Mouse (Mus musculus): Measurements from ENCODE around the gene Psd4. TPM values are rescaled to one million over a fixed set of nuclear protein-coding genes. Genes with fewer than 3 reads are reported as not detected.
A peak's percentile ranks its signal among the peaks of the same experiment; 100 is the strongest.

The Psd4 gene
- polyA plus RNA-seq, 1 experiment: 41.1 TPM

- Histone ChIP-seq H3K4me3 (ENCODE audit: extremely low read depth, insufficient read depth, insufficient read length) (no peak overlapping the region), H3K4me1 (ENCODE audit: control insufficient read depth, insufficient read depth, insufficient read length) (no peaks in the 10 kb centered on the region), H3K36me3 (ENCODE audit: control insufficient read depth, insufficient read depth, low read length) (peaks cover 79% of the 10 kb centered on the region), H3K27me3 (ENCODE audit: control insufficient read depth, insufficient read depth, low read length) (no peaks in the 10 kb centered on the region), H3K27ac (ENCODE audit: insufficient read depth, low read length) (no peak overlapping the region)
- no peak for TF ChIP-seq POLR2A (IDR thresholded peaks at IDR 0.05; ENCODE audit: low read depth, low read length)
- TF ChIP-seq CTCF (IDR thresholded peaks at IDR 0.05; ENCODE audit: extremely low read depth, insufficient read depth, insufficient read length, insufficient replicate concordance): no peak
- DNase-seq (ENCODE audit: low read depth in 1 of 2, low spot score in 2 of 2): no peak
- WGBS: 92% methylated on average over 3 of the region's 3 CpGs
Observed at GRCm38 (mm10) chr2:24400711-24401110, 33.3 kb downstream of the Psd4 start.

GRCm38 (mm10) chr2:24405345-24406012 is 38.1 kb downstream of the Psd4 start:
- DNase-seq (ENCODE audit: low read depth in 1 of 2, low spot score in 2 of 2): peak in 1 of 2 experiments; percentile 74
- 59% methylated on average over 23 of the region's 23 CpGs for WGBS
- H3K4me1 ChIP-seq (ENCODE audit: control insufficient read depth, insufficient read depth, insufficient read length): no peaks in the 10 kb centered on the region
- H3K27me3 ChIP-seq (ENCODE audit: control insufficient read depth, insufficient read depth, low read length): no peaks in the 10 kb centered on the region
- no peak overlapping the region for H3K27ac ChIP-seq (ENCODE audit: insufficient read depth, low read length)
- peaks cover 65% of the 10 kb centered on the region for H3K36me3 ChIP-seq (ENCODE audit: control insufficient read depth, insufficient read depth, low read length)
- peak; percentile 87; the same call in 1 of the 2 replicates for TF ChIP-seq CTCF (IDR thresholded peaks at IDR 0.05; ENCODE audit: extremely low read depth, insufficient read depth, insufficient read length, insufficient replicate concordance)
- no peak for TF ChIP-seq POLR2A (IDR thresholded peaks at IDR 0.05; ENCODE audit: low read depth, low read length)
- no peak overlapping the region for H3K4me3 ChIP-seq (ENCODE audit: extremely low read depth, insufficient read depth, insufficient read length)

GRCm38 (mm10) chr2:24407701-24408485 is 40.5 kb downstream of the Psd4 start:
- TF ChIP-seq CTCF (IDR thresholded peaks at IDR 0.05; ENCODE audit: extremely low read depth, insufficient read depth, insufficient read length, insufficient replicate concordance) (no peak), POLR2A (IDR thresholded peaks at IDR 0.05; ENCODE audit: low read depth, low read length) (no peak)
- H3K27ac ChIP-seq (ENCODE audit: insufficient read depth, low read length): no peak overlapping the region
- H3K4me3 ChIP-seq (ENCODE audit: extremely low read depth, insufficient read depth, insufficient read length): no peak overlapping the region
- no peak for DNase-seq (ENCODE audit: low read depth in 1 of 2, low spot score in 2 of 2)
- H3K36me3 ChIP-seq (ENCODE audit: control insufficient read depth, insufficient read depth, low read length): peaks cover 44% of the 10 kb centered on the region
- WGBS: 97% methylated on average over 4 of the region's 4 CpGs
- no peaks in the 10 kb centered on the region for H3K27me3 ChIP-seq (ENCODE audit: control insufficient read depth, insufficient read depth, low read length)
- no peaks in the 10 kb centered on the region for H3K4me1 ChIP-seq (ENCODE audit: control insufficient read depth, insufficient read depth, insufficient read length)

- peaks cover 35% of the 10 kb centered on the region for H3K36me3 ChIP-seq (ENCODE audit: control insufficient read depth, insufficient read depth, low read length)
- 15% methylated on average over 2 of the region's 2 CpGs for whole genome bisulfite sequencing
Observed at GRCm38 (mm10) chr2:24409166-24409565, 41.8 kb downstream of the Psd4 start.

GRCm38 (mm10) chr2:24413172-24413571 is 45.8 kb downstream of the Psd4 start:
- 81% methylated on average over 3 of the region's 3 CpGs for WGBS
- Histone ChIP-seq H3K4me3 (ENCODE audit: extremely low read depth, insufficient read depth, insufficient read length) (no peak overlapping the region), H3K36me3 (ENCODE audit: control insufficient read depth, insufficient read depth, low read length) (peaks cover 3% of the 10 kb centered on the region; the same call in 1 of the 2 replicates), H3K27ac (ENCODE audit: insufficient read depth, low read length) (no peak overlapping the region), H3K27me3 (ENCODE audit: control insufficient read depth, insufficient read depth, low read length) (no peaks in the 10 kb centered on the region), H3K4me1 (ENCODE audit: control insufficient read depth, insufficient read depth, insufficient read length) (no peaks in the 10 kb centered on the region)
- DNase-seq (ENCODE audit: low read depth in 1 of 2, low spot score in 2 of 2): no peak
- no peak for TF ChIP-seq CTCF (IDR thresholded peaks at IDR 0.05; ENCODE audit: extremely low read depth, insufficient read depth, insufficient read length, insufficient replicate concordance)
- TF ChIP-seq POLR2A (IDR thresholded peaks at IDR 0.05; ENCODE audit: low read depth, low read length): no peak

More at GRCm38 (mm10) chr2:24409166-24409565, 41.8 kb downstream of the Psd4 start:
- Histone ChIP-seq H3K4me3 (ENCODE audit: extremely low read depth, insufficient read depth, insufficient read length) (no peak overlapping the region), H3K27ac (ENCODE audit: insufficient read depth, low read length) (no peak overlapping the region), H3K27me3 (ENCODE audit: control insufficient read depth, insufficient read depth, low read length) (no peaks in the 10 kb centered on the region), H3K4me1 (ENCODE audit: control insufficient read depth, insufficient read depth, insufficient read length) (no peaks in the 10 kb centered on the region)
- peak; percentile 78; the same call in 1 of the 2 replicates for TF ChIP-seq CTCF (IDR thresholded peaks at IDR 0.05; ENCODE audit: extremely low read depth, insufficient read depth, insufficient read length, insufficient replicate concordance)
- TF ChIP-seq POLR2A (IDR thresholded peaks at IDR 0.05; ENCODE audit: low read depth, low read length): no peak
- DNase-seq (ENCODE audit: low read depth in 1 of 2, low spot score in 2 of 2): peak; percentile 21 to 68

GRCm38 (mm10) chr2:24413677-24414076 is 46.3 kb downstream of the Psd4 start:
- WGBS: 87% methylated on average over 4 of the region's 4 CpGs
- Histone ChIP-seq H3K27ac (ENCODE audit: insufficient read depth, low read length) (no peak overlapping the region), H3K4me1 (ENCODE audit: control insufficient read depth, insufficient read depth, insufficient read length) (no peaks in the 10 kb centered on the region), H3K4me3 (ENCODE audit: extremely low read depth, insufficient read depth, insufficient read length) (no peak overlapping the region), H3K27me3 (ENCODE audit: control insufficient read depth, insufficient read depth, low read length) (no peaks in the 10 kb centered on the region), H3K36me3 (ENCODE audit: control insufficient read depth, insufficient read depth, low read length) (no peaks in the 10 kb centered on the region)
- DNase-seq (ENCODE audit: low read depth in 1 of 2, low spot score in 2 of 2): no peak
- TF ChIP-seq POLR2A (IDR thresholded peaks at IDR 0.05; ENCODE audit: low read depth, low read length): no peak
- TF ChIP-seq CTCF (IDR thresholded peaks at IDR 0.05; ENCODE audit: extremely low read depth, insufficient read depth, insufficient read length, insufficient replicate concordance): no peak

Measured in spleen, adult 2 months (tissue).